Mouse (Mus musculus) MEL (cell line): ENCODE results near the gene Ppp1r9b. TPM values are rescaled to one million over a fixed set of nuclear protein-coding genes. Genes with fewer than 3 reads are reported as not detected.

Experiments used
- DNase-seq: peaks from one replicate; pipeline ENCODE4 v3.0.0; 2011; ENCODE audit warnings: low read depth, low spot score
- H3K27ac ChIP-seq: 2 replicates; pipeline ENCODE4 v1.5.1; 2012; ENCODE audit warnings: low read depth, mild to moderate bottlenecking, control low read depth, low read length, moderate library complexity; ENCODE audit not compliant: control insufficient read depth
- H3K27me3 ChIP-seq, 2 experiments: fragments of 150-350 bp in 1 of 2; sonication (generic) in 1 of 2; 2 replicates each; pipeline ENCODE4 v1.6.1; 2012; ENCODE audit warnings: low read length in 2 of 2, mild to moderate bottlenecking in 2 of 2, improper control_type of control experiment in 1 of 2, moderate library complexity in 1 of 2; ENCODE audit not compliant: insufficient read depth in 2 of 2, control insufficient read depth in 1 of 2
- H3K36me3 ChIP-seq, 2 experiments: 2 replicates each; pipeline ENCODE4 v1.6.1; 2012 to 2014; ENCODE audit warnings: low read length in 2 of 2, improper control_type of control experiment in 1 of 2, inconsistent platforms in 1 of 2, mild to moderate bottlenecking in 1 of 2; ENCODE audit not compliant: insufficient read depth in 2 of 2, control insufficient read depth in 1 of 2
- H3K4me1 ChIP-seq, 2 experiments: fragments of 150-350 bp in 1 of 2; sonication (generic) in 1 of 2; 2 replicates each; pipeline ENCODE4 v1.6.1; 2012; ENCODE audit warnings: low read length in 2 of 2, improper control_type of control experiment in 1 of 2, mild to moderate bottlenecking in 1 of 2; ENCODE audit not compliant: insufficient read depth in 2 of 2, control insufficient read depth in 1 of 2
- H3K4me3 ChIP-seq, 2 experiments: fragments of 150-350 bp in 1 of 2; sonication (generic) in 1 of 2; 2 replicates each; pipeline ENCODE4 v1.5.1; 2012; ENCODE audit warnings: low read depth in 2 of 2, low read length in 2 of 2, mild to moderate bottlenecking in 2 of 2, moderate library complexity in 2 of 2, control low read depth in 1 of 2, improper control_type of control experiment in 1 of 2; ENCODE audit not compliant: control insufficient read depth in 1 of 2, insufficient read depth in 1 of 2
- H3K79me2 ChIP-seq: 2 replicates; pipeline ENCODE4 v1.6.1; 2012; ENCODE audit warnings: mild to moderate bottlenecking, low read length, moderate library complexity; ENCODE audit not compliant: control insufficient read depth, poor library complexity, insufficient read depth
- H3K9ac ChIP-seq: 2 replicates; pipeline ENCODE4 v1.6.1; 2012; ENCODE audit warnings: low read depth, mild to moderate bottlenecking, control low read depth, low read length, moderate library complexity; ENCODE audit not compliant: control insufficient read depth, poor library complexity, severe bottlenecking
- H3K9me3 ChIP-seq: fragments of 150-350 bp; sonication (generic); replicated peaks from 2 replicates; pipeline ENCODE4 v1.6.1; 2012; ENCODE audit warnings: mild to moderate bottlenecking, low read length, improper control_type of control experiment, moderate library complexity; ENCODE audit not compliant: insufficient read depth
- CHD2 ChIP-seq: IDR thresholded peaks from 2 replicates; pipeline ENCODE4 v1.6.1; 2011; ENCODE audit warnings: low read length, improper control_type of control experiment
- CTCF ChIP-seq, 3 experiments: IDR thresholded peaks in 2 of 3; conservative IDR thresholded peaks in 1 of 3; 2 replicates each; pipeline ENCODE4 v1.5.1; 2011 to 2012; ENCODE audit warnings: low read length in 3 of 3, low read depth in 2 of 3, mild to moderate bottlenecking in 2 of 3, improper control_type of control experiment in 1 of 3, inconsistent platforms in 1 of 3, mixed read lengths in 1 of 3, moderate library complexity in 1 of 3; ENCODE audit not compliant: control insufficient read depth in 1 of 3, insufficient read depth in 1 of 3, poor library complexity in 1 of 3, severe bottlenecking in 1 of 3
- EP300 ChIP-seq, 2 experiments: IDR thresholded peaks; 2 replicates each; pipeline ENCODE4 v1.6.1; 2011; ENCODE audit warnings: improper control_type of control experiment in 2 of 2, low read length in 2 of 2, low read depth in 1 of 2, mild to moderate bottlenecking in 1 of 2
- ETS1 ChIP-seq: IDR thresholded peaks from 2 replicates; pipeline ENCODE4 v1.6.1; 2012; ENCODE audit warnings: low read depth, mild to moderate bottlenecking, inconsistent platforms, low read length, improper control_type of control experiment, moderate library complexity
- GABPA ChIP-seq: IDR thresholded peaks from 2 replicates; pipeline ENCODE4 v1.6.1; 2012; ENCODE audit warnings: low read depth, mild to moderate bottlenecking, inconsistent platforms, low read length, improper control_type of control experiment, moderate library complexity
- MEF2A ChIP-seq: IDR thresholded peaks from 2 replicates; pipeline ENCODE4 v1.6.1; 2014; ENCODE audit warnings: low read depth, mild to moderate bottlenecking, inconsistent platforms, low read length, improper control_type of control experiment; ENCODE audit not compliant: poor library complexity, insufficient replicate concordance, severe bottlenecking; ENCODE audit errors: extremely low read depth
- POLR2AphosphoS5 ChIP-seq: IDR thresholded peaks from 2 replicates; pipeline ENCODE4 v1.6.1; 2012; ENCODE audit warnings: low read depth, borderline replicate concordance, mild to moderate bottlenecking, inconsistent platforms, low read length, moderate library complexity, mixed read lengths
- RAD21 ChIP-seq: IDR thresholded peaks from 2 replicates; pipeline ENCODE4 v1.6.1; 2011; ENCODE audit warnings: mild to moderate bottlenecking, low read depth, low read length, improper control_type of control experiment
- RCOR1 ChIP-seq: IDR thresholded peaks from 2 replicates; pipeline ENCODE4 v1.6.1; 2012; ENCODE audit warnings: low read depth, mild to moderate bottlenecking, inconsistent platforms, low read length, improper control_type of control experiment
- SIN3A ChIP-seq: IDR thresholded peaks from 2 replicates; pipeline ENCODE4 v1.6.1; 2012; ENCODE audit warnings: low read length, improper control_type of control experiment, inconsistent platforms
- UBTF ChIP-seq: IDR thresholded peaks from 2 replicates; pipeline ENCODE4 v1.6.1; 2012; ENCODE audit warnings: low read depth, mild to moderate bottlenecking, inconsistent platforms, low read length, improper control_type of control experiment, moderate library complexity, borderline replicate concordance; ENCODE audit not compliant: insufficient read depth
- ZNF384 ChIP-seq: IDR thresholded peaks from 2 replicates; pipeline ENCODE4 v1.6.1; 2012; ENCODE audit warnings: low read depth, mild to moderate bottlenecking, inconsistent platforms, low read length, improper control_type of control experiment
- polyA plus RNA-seq, 2 experiments: library from polyadenylated mRNA; stranded (reverse) in 1 of 2; unstranded in 1 of 2; fragments of >175 nt in 1 of 2; fragments of >200 nt in 1 of 2; gene quantifications; 2 replicates each; pipeline versions ENCODE4 v1.2.1 to v1.2.4; 2012; ENCODE audit warnings: low replicate concordance in 2 of 2, low read depth in 1 of 2; ENCODE audit not compliant: insufficient read length in 2 of 2, insufficient read depth in 1 of 2, missing spikeins in 1 of 2
- total RNA-seq: library from RNA; depleted of rRNA; stranded (reverse); fragments of 300-350 nt; gene quantifications from 2 replicates; pipeline ENCODE4 v1.2.3, GENCODE M21; 2012

The Ppp1r9b gene
- total and polyA plus RNA-seq, 3 experiments, result 47.0 to 169 (median 150) TPM

DNA sequence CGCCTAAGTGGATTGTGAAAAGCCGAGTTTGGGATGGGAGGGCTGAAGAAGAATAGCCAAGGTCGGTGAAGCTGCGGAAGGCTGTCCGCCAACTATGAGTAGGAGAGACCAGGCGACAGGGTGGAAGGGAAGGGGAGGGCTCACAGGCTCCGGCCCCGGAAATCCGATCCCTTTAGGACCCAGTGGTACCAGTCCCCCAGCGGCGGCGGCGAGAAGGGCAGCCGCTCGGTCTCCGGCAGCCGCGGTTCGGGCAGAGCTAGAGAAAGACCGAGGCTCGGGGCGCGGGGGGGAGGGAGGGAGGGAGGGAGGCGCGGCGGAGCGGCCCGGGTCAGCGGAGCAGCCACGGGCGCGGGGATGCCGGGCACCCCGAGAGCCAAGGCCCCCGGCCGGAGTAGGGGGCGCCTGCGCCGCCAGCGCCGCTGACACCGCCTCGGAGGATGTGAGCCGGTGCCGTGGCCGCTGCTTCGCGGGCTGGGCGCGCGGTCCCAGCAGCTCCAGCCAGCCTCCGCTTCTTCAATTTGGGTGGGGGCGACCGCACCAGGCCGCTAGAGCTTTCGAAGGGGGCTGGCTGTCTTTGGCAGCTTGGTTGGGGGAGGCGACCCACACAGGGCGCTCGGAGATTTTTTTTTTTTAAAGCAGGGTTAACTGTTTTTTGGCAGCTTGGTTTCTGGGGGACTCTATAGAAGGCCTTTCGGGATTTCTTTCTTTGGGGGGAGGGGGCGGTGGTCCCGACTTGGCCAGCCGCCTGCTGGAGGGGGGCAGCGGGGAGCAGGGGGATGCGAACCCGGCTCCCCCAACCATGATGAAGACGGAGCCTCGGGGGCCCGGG, at the start of gene Ppp1r9b (continued):
- TF ChIP-seq UBTF (peak; percentile 78; the same call in 1 of the 2 replicates), MEF2A (no peak), CHD2 (no peak), EP300 (IDR thresholded peaks at IDR 0.05; ENCODE audit: low read depth in 1 of 2, low read length in 2 of 2) (peak in 1 of 2 experiments; percentile 45; a peak in 3 of 4 replicates)
- TF ChIP-seq, all 39 proteins: peak for 25

DNA sequence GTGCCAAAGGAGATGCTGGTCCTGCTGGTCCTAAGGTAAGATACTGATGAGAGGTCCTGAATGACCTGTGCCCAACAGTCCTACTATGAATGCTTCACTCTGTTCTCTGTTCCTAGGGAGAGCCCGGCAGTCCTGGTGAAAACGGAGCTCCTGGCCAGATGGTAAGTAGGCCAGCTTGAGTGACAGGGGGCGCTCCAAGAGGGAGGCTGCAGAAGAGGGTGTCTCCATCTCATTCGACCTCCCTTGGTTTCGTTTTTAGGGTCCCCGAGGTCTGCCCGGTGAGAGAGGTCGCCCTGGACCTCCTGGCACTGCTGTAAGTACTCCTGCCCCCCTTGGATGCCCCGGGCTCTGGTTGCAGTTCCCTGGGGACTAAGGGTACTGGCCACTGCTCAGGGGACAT, 49.7 kb upstream of the Ppp1r9b start:
- Histone ChIP-seq H3K9me3 (no peaks in the 10 kb centered on the region), H3K27ac (no peak overlapping the region), H3K4me3 (peak overlapping the region; percentile 54 to 78), H3K9ac (peak overlapping the region; percentile 12), H3K36me3 (no peaks in the 10 kb centered on the region), H3K79me2 (no peaks in the 10 kb centered on the region), H3K4me1 (peaks cover 0 to 11% of the 10 kb centered on the region in 2 experiments; a peak in 3 of 4 replicates), H3K27me3 (0 out of 4 replicates have a peak, but pooled peaks cover 0 to 1% of the 10 kb centered on the region in 2 experiments)
- peak; percentile 40 for DNase-seq
- TF ChIP-seq CTCF (IDR thresholded peaks at IDR 0.05 in 2 of 3, conservative IDR thresholded peaks at IDR 0.05 in 1 of 3; ENCODE audit: control insufficient read depth in 1 of 3, insufficient read depth in 1 of 3, low read depth in 2 of 3, low read length in 3 of 3, poor library complexity in 1 of 3, severe bottlenecking in 1 of 3) (peak; percentile 11 to 63 (median 50); a peak in 4 of 6 replicates), MEF2A (no peak)

- Histone ChIP-seq H3K27me3 (0 out of 4 replicates have a peak, but pooled peaks cover 0 to 1% of the 10 kb centered on the region in 2 experiments), H3K36me3 (no peaks in the 10 kb centered on the region), H3K9me3 (no peaks in the 10 kb centered on the region), H3K9ac (no peak overlapping the region), H3K79me2 (no peaks in the 10 kb centered on the region), H3K27ac (no peak overlapping the region), H3K4me3 (peak overlapping the region; percentile 54 to 78; a peak in 3 of 4 replicates), H3K4me1 (peaks cover 0 to 11% of the 10 kb centered on the region in 2 experiments; a peak in 3 of 4 replicates)
- TF ChIP-seq EP300 (IDR thresholded peaks at IDR 0.05; ENCODE audit: low read depth in 1 of 2, low read length in 2 of 2) (no peak), GABPA (no peak), POLR2AphosphoS5 (no peak), RCOR1 (no peak), RAD21 (no peak), SIN3A (no peak), ETS1 (no peak), ZNF384 (no peak)
- DNase-seq, result no peak
Observed at GRCm38 (mm10) chr11:94941776-94942175, 49.1 kb upstream of the Ppp1r9b start.
